Mouse (Mus musculus) liver, adult 2 months (tissue): Measurements from ENCODE around the gene Cdh4.

Experiments used
- CTCF ChIP-seq: fragments of 200-500 bp; IDR thresholded peaks from 2 replicates; pipeline ENCODE4 v1.5.1; 2011; ENCODE audit warnings: low read depth, low read length, control low read depth
- POLR2A ChIP-seq: fragments of 200-500 bp; IDR thresholded peaks from 2 replicates; pipeline ENCODE4 v1.6.1; 2011; ENCODE audit warnings: low read length, control low read depth; ENCODE audit not compliant: insufficient read depth; ENCODE audit errors: extremely low read depth

DNA sequence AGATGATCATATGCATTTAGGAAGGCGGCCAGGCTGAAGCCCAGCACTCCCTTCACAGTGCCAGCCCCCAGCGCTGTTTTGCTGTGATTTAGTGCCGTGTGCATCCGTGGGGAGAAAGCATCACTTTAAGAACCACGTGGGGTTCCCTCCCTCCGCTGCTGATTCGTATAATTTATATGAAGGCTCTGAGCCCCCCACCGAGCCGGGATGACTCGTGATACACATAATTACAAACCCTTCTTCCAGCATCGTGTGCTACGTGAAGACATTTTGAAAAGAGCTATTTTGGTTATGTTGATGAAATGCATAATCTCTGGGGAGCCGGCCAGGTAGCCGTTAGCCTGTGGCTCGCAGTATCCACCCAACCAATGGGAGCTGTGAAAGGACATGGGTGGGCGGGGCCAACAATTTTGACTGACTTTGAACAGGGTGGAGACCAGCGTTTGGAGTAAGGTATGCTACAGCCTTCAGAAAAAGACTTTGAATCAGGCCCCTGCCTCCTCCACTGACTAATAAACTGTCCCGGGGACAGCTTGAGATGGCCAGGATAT lies 382.6 kb downstream of the Cdh4 start:
- TF ChIP-seq CTCF (no peak), POLR2A (no peak)
